Mouse (Mus musculus): ENCODE data around the gene Trim58. TPM values are rescaled to one million over a fixed set of nuclear protein-coding genes. Genes with fewer than 3 reads are reported as not detected.

The Trim58 gene
- total and polyA plus RNA-seq, 2 experiments from 2014 or later = 0.22 to 0.38 TPM

DNA sequence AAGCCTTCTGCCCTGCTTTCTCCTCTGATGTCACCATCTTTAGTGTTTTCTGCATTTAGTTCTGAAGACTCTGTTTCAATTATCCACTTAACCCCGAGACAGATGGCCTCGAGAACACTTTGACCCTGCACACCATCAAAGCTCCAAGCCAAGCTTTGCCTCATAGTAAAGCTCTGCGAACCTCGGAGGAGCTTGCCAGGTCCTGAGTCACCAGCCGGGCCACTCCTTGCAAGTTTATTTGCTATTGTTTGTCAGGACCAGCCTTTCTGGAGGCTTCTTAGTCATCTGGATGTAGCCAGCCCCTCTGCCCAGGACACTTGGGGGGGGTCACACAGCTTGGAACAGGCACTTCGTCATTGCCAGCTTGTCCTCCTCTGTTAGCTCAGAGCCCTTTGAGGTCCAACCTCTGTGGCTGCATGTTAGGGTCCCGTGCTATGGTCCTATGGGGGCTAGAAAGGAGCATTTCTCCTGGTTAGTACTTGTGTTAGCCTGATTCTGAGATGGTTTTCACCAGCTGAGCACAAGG lies 2.0 kb upstream of the Trim58 start:
- Histone ChIP-seq H3K9ac (replicated peaks; ENCODE audit: low read length, poor library complexity, severe bottlenecking) (no peak overlapping the region), H3K27me3 (ENCODE audit: insufficient read depth, low read length) (no peaks in the 10 kb centered on the region), H3K9me3 (ENCODE audit: low read length) (no peaks in the 10 kb centered on the region), H3K4me3 (ENCODE audit: low read depth, low read length) (no peak overlapping the region), H3K27ac (ENCODE audit: low read depth, low read length) (no peak overlapping the region), H3K4me2 (ENCODE audit: low read depth, low read length, poor library complexity, severe bottlenecking) (no peak overlapping the region), H3K4me1 (ENCODE audit: insufficient read depth, low read length) (peaks cover 4% of the 10 kb centered on the region; the same call in 1 of the 2 replicates), H3K36me3 (ENCODE audit: insufficient read depth, low read length) (no peaks in the 10 kb centered on the region)
- no peak for TF ChIP-seq CTCF (IDR thresholded peaks at IDR 0.05)
- no peak for ATAC-seq (ENCODE audit: low FRiP score)
- 71% methylated on average over 7 of the region's 7 CpGs for WGBS
- no peak for DNase-seq (ENCODE audit: low spot score)

DNA sequence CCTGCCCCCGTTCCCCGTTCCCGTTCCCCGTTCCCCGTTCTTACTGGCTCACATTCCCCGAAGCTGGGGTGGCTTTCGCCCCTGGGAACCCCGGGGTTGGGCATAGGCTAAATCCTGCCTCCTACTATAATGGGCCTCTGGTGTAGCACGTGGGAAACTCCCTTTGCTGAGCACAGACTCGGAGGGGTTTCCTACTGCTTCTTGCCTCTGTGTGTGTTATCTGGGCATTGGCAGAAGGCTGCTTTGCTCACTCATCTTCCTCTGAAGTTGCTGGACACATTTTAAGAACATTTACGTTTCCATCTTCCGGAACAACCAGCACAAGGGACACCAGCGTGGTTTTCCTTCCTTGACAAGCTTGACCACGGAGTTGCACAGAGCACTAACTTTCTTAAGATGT lies 792 bp downstream of the Trim58 start:
- Histone ChIP-seq H3K9me3 (ENCODE audit: low read length) (no peaks in the 10 kb centered on the region), H3K27me3 (ENCODE audit: insufficient read depth, low read length) (no peaks in the 10 kb centered on the region), H3K9ac (replicated peaks; ENCODE audit: low read length, poor library complexity, severe bottlenecking) (peak overlapping the region; percentile 60; the same call in 1 of the 2 replicates), H3K4me1 (ENCODE audit: insufficient read depth, low read length) (peaks cover 4% of the 10 kb centered on the region; the same call in 1 of the 2 replicates), H3K4me3 (ENCODE audit: low read depth, low read length) (peak overlapping the region; percentile 50), H3K36me3 (ENCODE audit: insufficient read depth, low read length) (no peaks in the 10 kb centered on the region), H3K27ac (ENCODE audit: low read depth, low read length) (no peak overlapping the region), H3K4me2 (ENCODE audit: low read depth, low read length, poor library complexity, severe bottlenecking) (peak overlapping the region; percentile 87)
- no peak for ATAC-seq (ENCODE audit: low FRiP score)
- DNase-seq (ENCODE audit: low spot score) = no peak
- no peak for TF ChIP-seq CTCF (IDR thresholded peaks at IDR 0.05)
- 28% methylated on average over 14 of the region's 14 CpGs for WGBS

- Histone ChIP-seq H3K4me1 (ENCODE audit: insufficient read depth, low read length) (peaks cover 4% of the 10 kb centered on the region; the same call in 1 of the 2 replicates), H3K9me3 (ENCODE audit: low read length) (no peaks in the 10 kb centered on the region), H3K4me3 (ENCODE audit: low read depth, low read length) (no peak overlapping the region), H3K4me2 (ENCODE audit: low read depth, low read length, poor library complexity, severe bottlenecking) (no peak overlapping the region), H3K36me3 (ENCODE audit: insufficient read depth, low read length) (no peaks in the 10 kb centered on the region), H3K9ac (replicated peaks; ENCODE audit: low read length, poor library complexity, severe bottlenecking) (no peak overlapping the region), H3K27me3 (ENCODE audit: insufficient read depth, low read length) (no peaks in the 10 kb centered on the region), H3K27ac (ENCODE audit: low read depth, low read length) (no peak overlapping the region)
- no peak; the same call in 1 of the 2 replicates for TF ChIP-seq CTCF (IDR thresholded peaks at IDR 0.05)
- WGBS = 84% methylated on average over 13 of the region's 13 CpGs
- ATAC-seq (ENCODE audit: low FRiP score) (no peak), DNase-seq (ENCODE audit: low spot score) (no peak)
Measured at GRCm38 (mm10) chr11:58641638-58642358, 1.5 kb downstream of the Trim58 start.

GRCm38 (mm10) chr11:58643350-58643749 lies 3.1 kb downstream of the Trim58 start:
- TF ChIP-seq CTCF (IDR thresholded peaks at IDR 0.05) = peak; percentile 55
- no peak overlapping the region for H3K9ac ChIP-seq (replicated peaks; ENCODE audit: low read length, poor library complexity, severe bottlenecking)
- no peaks in the 10 kb centered on the region for H3K36me3 ChIP-seq (ENCODE audit: insufficient read depth, low read length)
- WGBS = 37% methylated on average over 6 of the region's 6 CpGs
- no peak overlapping the region for H3K4me2 ChIP-seq (ENCODE audit: low read depth, low read length, poor library complexity, severe bottlenecking)
- H3K4me1 ChIP-seq (ENCODE audit: insufficient read depth, low read length) = peaks cover 4% of the 10 kb centered on the region; the same call in 1 of the 2 replicates
- no peak overlapping the region for H3K27ac ChIP-seq (ENCODE audit: low read depth, low read length)
- H3K9me3 ChIP-seq (ENCODE audit: low read length) = no peaks in the 10 kb centered on the region
- no peak for DNase-seq (ENCODE audit: low spot score)
- no peaks in the 10 kb centered on the region for H3K27me3 ChIP-seq (ENCODE audit: insufficient read depth, low read length)
- no peak for ATAC-seq (ENCODE audit: low FRiP score)
- H3K4me3 ChIP-seq (ENCODE audit: low read depth, low read length) = no peak overlapping the region

DNA sequence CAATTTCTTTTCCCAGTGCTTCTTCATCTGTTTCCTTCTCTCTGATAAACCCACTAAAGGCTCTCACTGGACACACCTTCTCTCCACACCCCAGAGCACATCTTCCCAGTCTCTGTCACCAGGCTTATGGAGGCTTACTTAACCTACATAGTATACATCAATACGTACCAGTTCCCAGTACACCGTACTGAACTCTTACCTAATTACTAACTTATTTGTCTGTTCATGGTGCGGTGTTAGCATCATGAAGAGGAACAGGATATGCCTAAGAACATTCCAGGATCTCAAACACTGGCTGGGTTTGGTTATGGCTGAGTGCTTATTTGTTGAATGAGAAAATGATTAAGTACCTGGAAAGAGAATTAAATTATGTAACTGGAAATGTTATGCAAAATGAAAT lies 14.9 kb downstream of the Trim58 start:
- no peak for DNase-seq (ENCODE audit: low spot score)
- H3K4me1 ChIP-seq (ENCODE audit: insufficient read depth, low read length) = no peaks in the 10 kb centered on the region
- ATAC-seq (ENCODE audit: low FRiP score) = no peak
- no peaks in the 10 kb centered on the region for H3K9me3 ChIP-seq (ENCODE audit: low read length)
- no peak overlapping the region for H3K9ac ChIP-seq (replicated peaks; ENCODE audit: low read length, poor library complexity, severe bottlenecking)
- TF ChIP-seq CTCF (IDR thresholded peaks at IDR 0.05) = no peak
- H3K27ac ChIP-seq (ENCODE audit: low read depth, low read length) = no peak overlapping the region
- WGBS = 91% methylated on average over 3 of the region's 3 CpGs
- no peak overlapping the region for H3K4me3 ChIP-seq (ENCODE audit: low read depth, low read length)
- H3K36me3 ChIP-seq (ENCODE audit: insufficient read depth, low read length) = no peaks in the 10 kb centered on the region
- no peak overlapping the region for H3K4me2 ChIP-seq (ENCODE audit: low read depth, low read length, poor library complexity, severe bottlenecking)
- no peaks in the 10 kb centered on the region for H3K27me3 ChIP-seq (ENCODE audit: insufficient read depth, low read length)

DNA sequence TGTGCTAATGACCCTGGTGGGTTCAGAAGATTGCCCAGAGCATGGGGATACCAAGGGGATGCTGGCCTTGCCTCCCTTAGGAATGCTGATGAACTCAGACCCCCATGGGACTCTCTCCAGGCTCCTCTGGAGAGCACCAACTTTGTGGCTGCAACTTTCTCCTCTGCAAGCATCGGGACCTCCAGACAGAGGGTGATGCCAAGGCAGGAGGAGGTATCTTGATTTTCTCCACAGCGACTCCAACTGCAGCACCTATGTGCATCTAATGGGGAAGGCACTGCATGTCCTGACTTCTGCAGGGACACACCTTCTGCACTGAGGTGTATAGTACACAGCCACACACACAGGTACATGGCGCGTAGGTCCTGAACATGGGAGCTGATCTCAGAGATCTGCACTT lies 18.3 kb downstream of the Trim58 start, which contains the start of gene Olfr322:
Gene Olfr322 (plus strand): TSS at position 187 of the 400 bp plus-strand sequence.
- H3K9me3 ChIP-seq (ENCODE audit: low read length) = no peaks in the 10 kb centered on the region
- DNase-seq (ENCODE audit: low spot score) = no peak
- H3K27ac ChIP-seq (ENCODE audit: low read depth, low read length) = no peak within 1 kb of the TSS
- no peak within 1 kb of the TSS for H3K4me2 ChIP-seq (ENCODE audit: low read depth, low read length, poor library complexity, severe bottlenecking)
- no peaks in the 10 kb centered on the region for H3K36me3 ChIP-seq (ENCODE audit: insufficient read depth, low read length)
- no peaks in the 10 kb centered on the region for H3K4me1 ChIP-seq (ENCODE audit: insufficient read depth, low read length)
- H3K4me3 ChIP-seq (ENCODE audit: low read depth, low read length) = no peak within 1 kb of the TSS
- H3K27me3 ChIP-seq (ENCODE audit: insufficient read depth, low read length) = no peaks in the 10 kb centered on the region
- no peak within 1 kb of the TSS for H3K9ac ChIP-seq (replicated peaks; ENCODE audit: low read length, poor library complexity, severe bottlenecking)
- ATAC-seq (ENCODE audit: low FRiP score) = no peak
- WGBS = 86% methylated on average over 4 of the region's 4 CpGs
- no peak for TF ChIP-seq CTCF (IDR thresholded peaks at IDR 0.05)

All from midbrain, postnatal 0 days (tissue).